Mouse (Mus musculus): ENCODE data around the gene Podn. TPM values are rescaled to one million over a fixed set of nuclear protein-coding genes. Genes with fewer than 3 reads are reported as not detected.

Podn gene
- polyA plus RNA-seq, 1 experiment = 1.0 TPM

- no peaks in the 10 kb centered on the region for H3K27me3 ChIP-seq (ENCODE audit: control insufficient read depth, insufficient read depth, low read length)
- DNase-seq = no peak
- TF ChIP-seq CTCF (IDR thresholded peaks at IDR 0.05; ENCODE audit: borderline replicate concordance, insufficient read depth, low read depth, low read length) (no peak), POLR2A (IDR thresholded peaks at IDR 0.05; ENCODE audit: borderline replicate concordance, insufficient read depth, low read length) (no peak)
- no peaks in the 10 kb centered on the region; the same call in 1 of the 2 replicates for H3K4me1 ChIP-seq (ENCODE audit: control insufficient read depth, insufficient read depth, low read length)
- 91% methylated on average over 7 of the region's 7 CpGs for WGBS
- H3K27ac ChIP-seq (ENCODE audit: insufficient read depth, low read length) = no peak overlapping the region
- no peak overlapping the region for H3K4me3 ChIP-seq (replicated peaks; ENCODE audit: insufficient read depth, low read depth, low read length)
Measured at GRCm38 (mm10) chr4:108067261-108067660, 29.0 kb downstream of the Podn start.

DNA sequence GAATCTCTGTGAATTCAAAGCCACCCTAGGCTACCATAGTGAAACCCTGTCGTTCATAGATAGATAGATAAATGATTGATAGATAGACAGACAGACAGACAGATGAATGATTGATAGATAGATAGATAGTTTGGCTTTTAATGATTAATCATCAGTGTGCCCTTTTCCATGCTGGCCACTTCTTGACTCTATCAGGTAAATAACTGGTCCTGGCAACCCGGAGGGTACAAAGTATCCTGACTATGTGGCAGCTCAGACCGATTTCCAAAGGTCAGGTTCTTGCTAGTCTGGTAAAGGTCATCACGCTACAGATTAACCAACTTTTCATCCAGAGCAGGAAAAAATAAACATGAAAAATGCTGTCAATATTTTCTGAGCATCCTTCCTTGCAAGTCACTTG lies 29.7 kb downstream of the Podn start:
- WGBS = 89% methylated on average over 4 of the region's 4 CpGs
- no peak overlapping the region for H3K27ac ChIP-seq (ENCODE audit: insufficient read depth, low read length)
- H3K4me1 ChIP-seq (ENCODE audit: control insufficient read depth, insufficient read depth, low read length) = no peaks in the 10 kb centered on the region; the same call in 1 of the 2 replicates

GRCm38 (mm10) chr4:108065176-108065844 lies 30.9 kb downstream of the Podn start:
- TF ChIP-seq POLR2A (IDR thresholded peaks at IDR 0.05; ENCODE audit: borderline replicate concordance, insufficient read depth, low read length) = no peak
- no peak for TF ChIP-seq CTCF (IDR thresholded peaks at IDR 0.05; ENCODE audit: borderline replicate concordance, insufficient read depth, low read depth, low read length)
- H3K4me3 ChIP-seq (replicated peaks; ENCODE audit: insufficient read depth, low read depth, low read length) = no peak overlapping the region
- no peak for DNase-seq
- WGBS = 78% methylated on average over 2 of the region's 2 CpGs
- H3K27ac ChIP-seq (ENCODE audit: insufficient read depth, low read length) = no peak overlapping the region
- peaks cover 2% of the 10 kb centered on the region; the same call in 1 of the 2 replicates for H3K4me1 ChIP-seq (ENCODE audit: control insufficient read depth, insufficient read depth, low read length)
- H3K27me3 ChIP-seq (ENCODE audit: control insufficient read depth, insufficient read depth, low read length) = no peaks in the 10 kb centered on the region

More for the DNA sequence above, 29.7 kb downstream of the Podn start:
- no peak for TF ChIP-seq CTCF (IDR thresholded peaks at IDR 0.05; ENCODE audit: borderline replicate concordance, insufficient read depth, low read depth, low read length)
- no peak for TF ChIP-seq POLR2A (IDR thresholded peaks at IDR 0.05; ENCODE audit: borderline replicate concordance, insufficient read depth, low read length)
- Histone ChIP-seq H3K4me3 (replicated peaks; ENCODE audit: insufficient read depth, low read depth, low read length) (no peak overlapping the region), H3K27me3 (ENCODE audit: control insufficient read depth, insufficient read depth, low read length) (no peaks in the 10 kb centered on the region)
- no peak for DNase-seq

DNA sequence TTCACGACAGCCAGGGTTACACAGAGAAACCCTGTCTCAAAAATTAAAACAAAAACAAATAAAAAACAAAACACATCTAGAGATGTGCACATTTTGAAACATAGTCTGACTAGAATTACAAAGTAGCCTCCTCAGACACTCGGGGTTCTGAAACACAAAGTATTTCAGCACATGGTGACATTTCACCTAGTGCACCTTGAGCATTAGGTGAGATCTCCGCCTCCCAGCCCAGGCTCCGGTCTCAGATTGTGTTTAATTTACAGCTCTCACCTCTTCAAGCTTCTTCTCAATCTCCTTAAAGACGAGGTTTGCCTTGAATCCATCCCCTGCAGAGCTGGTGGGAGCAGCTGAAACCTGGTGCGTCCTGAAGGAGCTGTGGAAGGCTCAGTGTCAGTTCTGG lies 32.6 kb downstream of the Podn start:
- H3K27ac ChIP-seq (ENCODE audit: insufficient read depth, low read length) = no peak overlapping the region
- no peak for DNase-seq
- WGBS = 92% methylated on average over 6 of the region's 6 CpGs
- TF ChIP-seq CTCF (IDR thresholded peaks at IDR 0.05; ENCODE audit: borderline replicate concordance, insufficient read depth, low read depth, low read length) (no peak), POLR2A (IDR thresholded peaks at IDR 0.05; ENCODE audit: borderline replicate concordance, insufficient read depth, low read length) (no peak)
- peaks cover 2% of the 10 kb centered on the region for H3K4me1 ChIP-seq (ENCODE audit: control insufficient read depth, insufficient read depth, low read length)
- no peak overlapping the region for H3K4me3 ChIP-seq (replicated peaks; ENCODE audit: insufficient read depth, low read depth, low read length)
- no peaks in the 10 kb centered on the region for H3K27me3 ChIP-seq (ENCODE audit: control insufficient read depth, insufficient read depth, low read length)

GRCm38 (mm10) chr4:108062524-108062923 lies 33.7 kb downstream of the Podn start:
- H3K27ac ChIP-seq (ENCODE audit: insufficient read depth, low read length) = no peak overlapping the region
- no peaks in the 10 kb centered on the region for H3K27me3 ChIP-seq (ENCODE audit: control insufficient read depth, insufficient read depth, low read length)
- H3K4me3 ChIP-seq (replicated peaks; ENCODE audit: insufficient read depth, low read depth, low read length) = no peak overlapping the region
- peaks cover 2% of the 10 kb centered on the region for H3K4me1 ChIP-seq (ENCODE audit: control insufficient read depth, insufficient read depth, low read length)
- no peak for TF ChIP-seq CTCF (IDR thresholded peaks at IDR 0.05; ENCODE audit: borderline replicate concordance, insufficient read depth, low read depth, low read length)
- TF ChIP-seq POLR2A (IDR thresholded peaks at IDR 0.05; ENCODE audit: borderline replicate concordance, insufficient read depth, low read length) = no peak
- WGBS = 80% methylated on average over 5 of the region's 5 CpGs
- DNase-seq = no peak

DNA sequence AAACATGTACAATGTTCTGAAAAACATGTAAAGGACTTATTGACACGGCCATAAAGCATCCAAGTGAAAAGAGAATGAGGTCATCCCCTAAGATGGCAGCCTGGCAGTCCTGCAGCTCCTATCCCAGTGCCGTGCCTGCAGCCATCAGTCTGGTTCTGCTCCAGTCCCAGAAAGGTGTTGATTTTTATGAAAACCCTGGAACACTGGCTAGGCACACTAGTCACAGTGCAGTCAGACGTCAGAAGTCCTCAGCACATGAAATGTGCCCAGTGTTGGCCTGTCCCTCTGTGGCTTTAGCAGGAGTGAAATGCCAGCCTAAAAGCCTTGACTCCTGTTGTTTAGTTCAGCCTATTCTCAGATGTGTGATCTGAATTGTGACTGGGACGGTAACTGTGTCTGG lies 35.5 kb downstream of the Podn start:
- Histone ChIP-seq H3K4me1 (ENCODE audit: control insufficient read depth, insufficient read depth, low read length) (peaks cover 2% of the 10 kb centered on the region), H3K27me3 (ENCODE audit: control insufficient read depth, insufficient read depth, low read length) (no peaks in the 10 kb centered on the region), H3K27ac (ENCODE audit: insufficient read depth, low read length) (no peak overlapping the region), H3K4me3 (replicated peaks; ENCODE audit: insufficient read depth, low read depth, low read length) (no peak overlapping the region)
- TF ChIP-seq POLR2A (IDR thresholded peaks at IDR 0.05; ENCODE audit: borderline replicate concordance, insufficient read depth, low read length) (no peak), CTCF (IDR thresholded peaks at IDR 0.05; ENCODE audit: borderline replicate concordance, insufficient read depth, low read depth, low read length) (no peak)
- WGBS = 43% methylated on average over 4 of the region's 4 CpGs
- DNase-seq = peak; percentile 43 to 59

- no peaks in the 10 kb centered on the region for H3K27me3 ChIP-seq (ENCODE audit: control insufficient read depth, insufficient read depth, low read length)
- no peak overlapping the region; the same call in 1 of the 2 replicates for H3K27ac ChIP-seq (ENCODE audit: insufficient read depth, low read length)
- H3K4me1 ChIP-seq (ENCODE audit: control insufficient read depth, insufficient read depth, low read length) = peaks cover 2% of the 10 kb centered on the region
- no peak for TF ChIP-seq CTCF (IDR thresholded peaks at IDR 0.05; ENCODE audit: borderline replicate concordance, insufficient read depth, low read depth, low read length)
- TF ChIP-seq POLR2A (IDR thresholded peaks at IDR 0.05; ENCODE audit: borderline replicate concordance, insufficient read depth, low read length) = no peak
- H3K4me3 ChIP-seq (replicated peaks; ENCODE audit: insufficient read depth, low read depth, low read length) = no peak overlapping the region
- DNase-seq = peak in 1 of 2 experiments; percentile 28
- WGBS = 80% methylated on average over 19 of the region's 19 CpGs
Measured at GRCm38 (mm10) chr4:108059601-108060379, 36.5 kb downstream of the Podn start.

Data from cerebellum, adult 2 months (tissue).